Mouse (Mus musculus) ovary, postnatal 36 days (tissue): ENCODE measurements around the gene Fjx1.

ENCODE experiments used
- DNase-seq: peaks from one replicate; pipeline ENCODE4 v3.0.0; 2022; ENCODE audit warnings: low spot score, mixed read lengths

The Fjx1 gene

GRCm38 (mm10) chr2:102451671-102452549 lies at the start of gene Fjx1:
Gene Fjx1 (minus strand): TSS chr2:102452499.
- peak; percentile 44 for DNase-seq

DNA sequence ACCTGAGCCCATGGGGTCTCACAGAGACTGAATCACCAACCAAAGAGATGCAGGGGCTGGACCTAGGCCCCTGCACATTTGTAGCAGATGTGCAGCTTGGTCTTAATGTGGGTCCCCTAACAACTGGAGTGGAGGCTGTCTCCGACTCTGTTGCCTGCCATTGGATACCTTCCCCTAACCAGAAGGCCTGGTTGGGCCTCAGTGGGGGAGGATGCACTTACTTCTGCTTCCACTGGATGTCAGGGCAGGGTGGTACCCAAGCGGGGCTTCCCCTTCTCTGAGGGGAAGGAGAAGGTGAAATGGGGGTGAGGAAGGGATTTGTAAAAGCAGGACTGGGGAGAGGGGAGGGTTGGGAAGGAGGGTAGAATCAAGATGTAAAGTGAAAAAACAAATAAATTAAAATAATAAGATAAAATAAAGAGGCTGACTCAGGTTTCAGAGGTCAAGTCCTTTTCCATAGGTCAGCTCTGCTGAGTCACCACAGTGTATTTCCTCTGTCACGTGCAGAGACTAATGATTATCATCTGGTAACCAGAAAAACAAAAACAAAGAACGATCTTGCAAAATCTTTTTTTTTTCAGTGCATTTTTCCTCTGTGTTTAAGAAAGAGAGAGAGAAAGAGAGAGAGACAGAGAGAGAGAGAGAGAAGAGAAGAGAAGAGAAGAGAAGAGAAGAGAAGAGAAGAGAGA lies 47.8 kb upstream of the Fjx1 start:
- DNase-seq, result no peak

GRCm38 (mm10) chr2:102480738-102481137 lies 28.4 kb upstream of the Fjx1 start:
- DNase-seq, result no peak

- no peak for DNase-seq
These were observed 23.8 kb upstream of the Fjx1 start for GRCm38 (mm10) chr2:102476101-102476500.

- no peak for DNase-seq
These were observed 16.3 kb upstream of the Fjx1 start for GRCm38 (mm10) chr2:102468645-102469044.

DNA sequence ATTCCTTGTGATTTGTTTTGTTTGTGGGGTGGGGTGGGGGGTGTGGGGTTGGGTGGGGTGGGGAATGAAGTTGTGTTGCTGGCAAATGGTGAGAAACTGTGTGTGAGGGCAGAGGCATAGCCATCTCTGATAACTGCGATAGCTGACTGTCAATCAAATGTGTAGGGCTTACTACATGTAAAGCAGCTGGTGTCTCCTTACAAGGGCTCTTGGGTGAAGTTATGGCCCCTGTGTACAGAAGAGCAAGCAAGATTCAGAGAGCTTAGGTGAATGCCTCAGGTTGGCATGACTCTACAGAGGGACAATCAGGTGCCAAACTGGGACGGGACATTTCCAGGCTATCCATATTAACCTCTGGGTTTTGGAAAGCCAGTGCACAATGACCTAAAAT lies 12.0 kb upstream of the Fjx1 start:
- no peak for DNase-seq

GRCm38 (mm10) chr2:102463587-102464341 lies 11.5 kb upstream of the Fjx1 start:
- peak; percentile 29 for DNase-seq

DNA sequence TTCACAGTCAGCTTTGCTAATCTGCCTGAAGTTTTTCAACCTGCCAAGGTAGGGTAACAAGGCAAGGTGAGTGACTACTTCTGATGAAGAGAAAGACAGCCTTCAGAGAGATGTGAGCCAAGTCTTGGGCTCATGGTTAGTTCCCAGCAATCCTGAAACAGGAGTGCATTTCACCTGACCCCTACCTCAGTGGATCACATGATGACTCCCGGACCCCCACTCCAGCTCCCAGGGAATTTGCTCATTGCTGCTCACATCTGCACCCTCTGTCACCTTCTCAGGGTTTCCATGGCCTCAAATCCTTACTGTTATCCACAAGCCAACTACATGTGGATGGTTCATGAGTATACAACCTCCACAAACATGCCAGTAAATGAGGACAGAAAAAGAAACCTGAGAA lies 9.2 kb upstream of the Fjx1 start:
- no peak for DNase-seq

GRCm38 (mm10) chr2:102455126-102455525 lies 2.8 kb upstream of the Fjx1 start:
- DNase-seq, result no peak

DNA sequence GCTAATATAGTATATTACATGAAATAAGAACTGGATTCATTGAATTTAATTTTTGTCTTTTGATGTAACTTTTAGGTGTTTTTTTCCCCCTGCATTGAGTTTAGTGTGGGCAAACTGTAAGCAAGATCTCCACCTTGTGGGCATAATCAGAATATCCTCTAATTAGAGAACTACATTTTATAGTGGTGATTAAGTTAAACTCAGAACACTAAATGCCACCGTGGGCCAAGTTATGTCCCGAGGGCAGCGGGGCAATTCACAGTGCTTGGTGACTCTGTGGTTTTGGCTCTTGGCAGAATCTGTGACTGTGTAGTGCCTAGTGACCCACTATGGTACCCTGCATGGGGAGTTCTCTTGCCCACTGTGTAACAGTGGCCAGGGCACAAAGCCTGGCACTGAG lies 1.1 kb upstream of the Fjx1 start:
- no peak for DNase-seq

DNA sequence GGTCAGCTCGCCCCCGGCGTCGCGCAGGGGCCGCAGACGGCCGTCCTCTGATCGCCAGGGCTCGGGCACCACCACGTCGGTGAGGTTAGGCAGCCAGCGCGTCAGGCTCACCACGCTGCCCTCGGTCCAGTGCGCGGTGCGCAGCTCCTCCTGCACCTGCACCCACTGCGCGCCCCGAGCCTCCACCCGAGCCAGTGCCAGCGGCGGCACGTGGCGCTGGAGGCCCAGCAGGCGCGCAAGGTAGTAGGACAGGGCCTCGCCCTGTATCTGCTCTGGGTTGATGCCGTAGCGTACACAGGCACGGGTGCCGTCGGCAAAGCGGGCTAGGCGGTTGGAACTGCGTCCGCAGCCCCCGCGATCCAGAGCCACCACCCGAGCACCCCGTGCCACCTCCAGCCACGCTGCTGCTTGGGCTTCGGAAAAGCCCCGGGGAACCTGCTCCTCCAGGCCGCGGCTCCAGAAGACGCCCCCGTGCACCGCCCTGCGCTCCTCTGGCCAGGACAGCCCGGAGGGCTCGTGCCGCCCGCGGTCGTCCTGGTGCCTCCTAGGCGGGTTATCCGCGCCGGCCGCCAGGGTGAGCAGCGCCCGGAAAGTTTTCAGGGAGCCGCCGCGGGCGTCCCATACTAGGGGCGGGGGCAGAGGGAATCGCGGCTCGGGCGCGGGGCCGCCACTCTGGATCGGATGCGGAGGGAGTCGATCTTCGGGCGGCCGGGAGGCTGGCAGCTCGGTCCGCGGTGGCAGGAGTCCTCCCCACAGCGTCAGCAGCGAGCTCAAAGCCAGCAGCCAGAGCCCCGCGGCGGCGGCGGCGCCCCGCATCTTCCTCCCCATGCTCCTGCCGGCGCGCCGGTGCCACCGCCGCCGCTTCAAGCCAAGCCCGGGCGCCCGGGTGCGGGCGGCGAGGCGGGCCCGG lies 1.3 kb downstream of the Fjx1 start:
- peak; percentile 41 for DNase-seq

- peak; percentile 69 for DNase-seq
These were observed 2.0 kb downstream of the Fjx1 start for GRCm38 (mm10) chr2:102450248-102450760.

DNA sequence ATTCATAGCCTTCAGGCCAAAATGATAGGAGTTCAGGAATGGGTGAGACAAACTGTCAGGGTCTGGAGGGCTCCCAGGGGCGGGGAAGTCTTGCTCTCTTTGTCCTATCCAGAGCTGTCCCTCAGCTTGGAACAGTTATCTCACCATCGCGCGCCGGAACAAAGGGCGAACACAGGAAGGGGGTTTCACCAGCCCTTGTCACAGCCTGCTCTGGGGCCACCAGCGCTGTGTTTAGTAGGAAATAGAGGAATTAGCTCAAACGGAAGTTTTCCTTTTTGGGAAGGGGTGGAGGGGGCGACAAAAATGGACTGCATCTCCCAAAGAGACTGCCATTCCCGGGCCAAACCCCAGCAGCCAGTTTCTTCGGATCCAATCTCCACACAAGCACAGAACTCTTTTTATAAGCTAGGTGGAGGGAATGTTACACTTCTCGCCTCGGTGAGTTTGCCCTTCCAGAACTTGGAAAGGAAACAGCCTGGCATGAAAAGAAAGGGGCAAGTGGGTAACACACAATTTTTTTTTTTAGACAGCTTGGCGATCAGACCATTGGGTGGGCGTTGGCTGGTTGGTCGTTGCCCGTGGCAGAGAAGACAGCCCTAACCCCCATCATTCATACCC lies 2.6 kb downstream of the Fjx1 start:
- DNase-seq, result peak; percentile 7

DNA sequence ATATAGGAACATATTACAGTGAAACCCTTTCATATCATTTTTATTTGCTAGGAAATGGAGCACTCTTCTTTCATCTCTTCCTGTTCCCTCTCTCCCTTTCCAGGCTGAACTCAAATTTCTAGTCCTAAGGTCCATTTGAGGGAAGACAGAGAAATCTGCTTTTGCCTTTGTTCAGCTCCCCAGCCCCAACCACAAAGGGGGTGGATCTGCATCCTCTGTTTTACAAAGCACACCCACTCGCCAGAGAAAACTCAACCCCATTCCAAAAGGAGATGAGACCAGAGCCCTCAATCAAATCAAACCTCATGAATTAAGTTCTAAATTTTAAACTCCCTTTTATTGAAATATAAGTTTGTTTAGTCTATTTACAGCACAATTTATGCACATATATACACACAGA lies 3.2 kb downstream of the Fjx1 start:
- DNase-seq, result no peak

GRCm38 (mm10) chr2:102447831-102448230 lies 4.5 kb downstream of the Fjx1 start:
- no peak for DNase-seq

- no peak for DNase-seq
These were observed 5.4 kb downstream of the Fjx1 start for GRCm38 (mm10) chr2:102446851-102447250.

DNA sequence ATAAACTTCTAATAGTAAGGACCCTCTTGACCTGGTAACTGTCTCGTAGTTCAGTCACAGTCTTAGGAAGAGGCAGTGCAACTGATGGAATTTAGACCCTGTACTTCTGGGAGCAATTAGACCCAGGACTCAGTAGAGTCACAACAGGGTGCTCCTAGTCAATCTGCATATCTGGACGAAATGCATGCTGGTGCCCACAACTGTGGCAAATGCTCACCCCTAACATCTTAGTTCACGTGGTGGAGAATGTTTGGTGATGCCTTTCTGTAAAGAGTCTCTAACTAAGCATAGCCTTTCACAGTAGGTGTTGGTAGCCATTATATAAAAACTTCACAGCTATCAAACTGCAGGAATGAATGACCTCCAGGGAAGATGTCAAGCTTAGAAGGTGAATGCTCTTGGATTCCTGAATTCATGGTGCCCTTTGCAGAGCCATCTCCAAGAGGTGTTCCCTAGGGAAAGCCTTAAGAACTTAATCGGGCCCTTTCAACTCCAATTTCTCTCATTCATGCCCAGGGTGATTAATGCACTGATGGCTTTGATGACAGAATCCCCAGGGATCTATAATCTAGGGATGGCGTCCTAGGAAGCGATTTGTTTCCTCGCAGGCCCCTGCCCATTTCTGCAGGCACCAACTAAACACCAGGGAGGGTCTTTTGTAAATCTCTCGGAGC lies 14.8 kb downstream of the Fjx1 start:
- no peak for DNase-seq

DNA sequence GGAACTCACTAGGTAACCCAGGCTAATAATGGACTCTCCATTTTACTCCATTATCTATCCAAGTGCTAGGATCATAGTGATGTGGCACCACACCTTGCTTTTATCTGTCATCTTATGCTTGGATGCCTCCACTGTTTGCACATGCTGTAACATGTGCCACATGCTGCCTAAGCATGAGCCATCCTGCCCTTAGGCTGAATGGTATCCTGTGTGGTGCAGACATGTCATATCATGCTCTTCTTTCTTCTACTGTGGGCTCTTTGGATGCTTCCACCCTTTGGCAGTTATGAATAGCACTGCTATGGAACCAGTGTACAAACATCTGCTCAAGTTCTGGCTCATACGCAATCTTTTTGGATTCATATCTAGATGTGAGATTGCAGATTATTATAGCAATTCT lies 18.4 kb downstream of the Fjx1 start:
- DNase-seq, result no peak

- no peak for DNase-seq
These were observed 21.2 kb downstream of the Fjx1 start for GRCm38 (mm10) chr2:102431084-102431483.

DNA sequence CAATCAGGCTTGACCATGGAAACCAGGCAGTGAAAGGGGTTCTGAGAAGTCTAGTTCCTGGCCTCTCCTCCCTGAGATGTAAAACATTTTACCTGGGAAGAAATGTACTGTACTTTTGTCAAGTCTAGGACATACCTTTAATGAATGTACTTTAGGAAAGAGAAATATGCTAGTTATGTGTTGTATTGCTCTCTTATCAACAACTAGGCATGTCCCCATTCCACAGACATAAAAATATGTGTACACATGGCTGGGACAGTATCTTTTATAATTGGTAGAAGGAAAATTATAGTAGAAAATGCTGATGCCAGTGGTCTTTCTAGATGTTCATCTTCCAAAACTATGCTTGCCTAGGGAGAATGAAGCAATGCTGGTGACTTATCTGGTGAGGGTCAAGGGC lies 24.3 kb downstream of the Fjx1 start:
- DNase-seq, result no peak
